Mouse (Mus musculus) heart, embryonic 15.5 days (tissue): ENCODE measurements around the gene Fars2. TPM values are rescaled to one million over a fixed set of nuclear protein-coding genes. Genes with fewer than 3 reads are reported as not detected.

ENCODE experiments used
- ATAC-seq: fragments of 200-750 bp; cut with Nextera tagmentation; replicated peaks from 2 replicates; pipeline ENCODE4 v1.8.0; 2017; ENCODE audit warnings: low read depth, moderate TSS enrichment; ENCODE audit not compliant: insufficient number of reproducible peaks, insufficient read depth, low FRiP score
- H3K27ac ChIP-seq: fragments of 300-500 bp; sonication (generic); 2 replicates; pipeline ENCODE4 v1.5.1; 2015; ENCODE audit warnings: mild to moderate bottlenecking, inconsistent platforms
- H3K27me3 ChIP-seq: fragments of 300-500 bp; sonication (generic); 2 replicates; pipeline ENCODE4 v1.6.1; 2015; ENCODE audit warnings: inconsistent platforms
- H3K36me3 ChIP-seq: fragments of 300-500 bp; sonication (generic); 2 replicates; pipeline ENCODE4 v1.6.1; 2015; ENCODE audit warnings: mild to moderate bottlenecking, inconsistent platforms
- H3K4me1 ChIP-seq: fragments of 300-500 bp; sonication (generic); replicated peaks from 2 replicates; pipeline ENCODE4 v1.6.1; 2015; ENCODE audit warnings: inconsistent platforms
- H3K4me2 ChIP-seq: fragments of 300-500 bp; sonication (generic); 2 replicates; pipeline ENCODE4 v1.6.1; 2015; ENCODE audit warnings: inconsistent platforms, mild to moderate bottlenecking, moderate library complexity
- H3K4me3 ChIP-seq: fragments of 300-500 bp; sonication (generic); 2 replicates; pipeline ENCODE4 v1.5.1; 2015; ENCODE audit warnings: mild to moderate bottlenecking, inconsistent platforms
- H3K9ac ChIP-seq: fragments of 300-500 bp; sonication (generic); 2 replicates; pipeline ENCODE4 v1.6.1; 2015; ENCODE audit warnings: mild to moderate bottlenecking, inconsistent platforms
- H3K9me3 ChIP-seq: fragments of 300-500 bp; sonication (generic); replicated peaks from 2 replicates; pipeline ENCODE4 v1.6.1; 2016; ENCODE audit warnings: inconsistent platforms
- WGBS: fragments of 180-500 bp; shearing (Covaris S2); methylation state at CpG from one replicate; pipeline ENCODE4 v1.1.7; 2015; ENCODE audit warnings: mixed read lengths; 5-methylcytosine and 5-hydroxymethylcytosine counted together
- polyA plus RNA-seq: library from polyadenylated mRNA; unstranded; fragments of >200 nt; fragmentation: Nextera tagmentation; extraction: Ambion mirVana; gene quantifications from 2 replicates; pipeline ENCODE4 v1.2.1, GENCODE M21; 2015

Fars2 gene
- polyA plus RNA-seq, 1 experiment from 2014 or later = 57.1 TPM

- ATAC-seq = no peak
- WGBS = 91% methylated on average over 1 of the region's 1 CpGs
- no peaks in the 10 kb centered on the region for H3K9me3 ChIP-seq
- no peaks in the 10 kb centered on the region for H3K36me3 ChIP-seq
- H3K27ac ChIP-seq = no peak overlapping the region
- H3K4me1 ChIP-seq = peaks cover 20% of the 10 kb centered on the region
- no peak overlapping the region for H3K9ac ChIP-seq
- no peak overlapping the region for H3K4me2 ChIP-seq
- H3K27me3 ChIP-seq = no peaks in the 10 kb centered on the region
- no peak overlapping the region for H3K4me3 ChIP-seq
Measured at GRCm38 (mm10) chr13:36530852-36531251, 413.6 kb downstream of the Fars2 start.

- H3K36me3 ChIP-seq = no peaks in the 10 kb centered on the region
- no peak overlapping the region for H3K9ac ChIP-seq
- 0 out of 2 replicates have a peak, but pooled peaks have one; percentile 33 for ATAC-seq
- peaks cover 20% of the 10 kb centered on the region for H3K4me1 ChIP-seq
- H3K4me3 ChIP-seq = no peak overlapping the region
- H3K9me3 ChIP-seq = no peaks in the 10 kb centered on the region
- H3K4me2 ChIP-seq = no peak overlapping the region
- 0 out of 2 replicates have a peak overlapping the region, but pooled peaks have one; percentile 38 for H3K27ac ChIP-seq
- no peaks in the 10 kb centered on the region for H3K27me3 ChIP-seq
- WGBS = 40% methylated on average over 3 of the region's 3 CpGs
Measured at GRCm38 (mm10) chr13:36531893-36532292, 414.7 kb downstream of the Fars2 start.

- H3K4me1 ChIP-seq = peaks cover 17% of the 10 kb centered on the region
- no peaks in the 10 kb centered on the region for H3K36me3 ChIP-seq
- no peaks in the 10 kb centered on the region for H3K27me3 ChIP-seq
- ATAC-seq = no peak
- H3K27ac ChIP-seq = no peak overlapping the region
- H3K4me2 ChIP-seq = no peak overlapping the region
- H3K9me3 ChIP-seq = no peaks in the 10 kb centered on the region
- H3K4me3 ChIP-seq = no peak overlapping the region
- 88% methylated on average over 5 of the region's 5 CpGs for WGBS
- H3K9ac ChIP-seq = no peak overlapping the region
Measured at GRCm38 (mm10) chr13:36533071-36533470, 415.9 kb downstream of the Fars2 start.

DNA sequence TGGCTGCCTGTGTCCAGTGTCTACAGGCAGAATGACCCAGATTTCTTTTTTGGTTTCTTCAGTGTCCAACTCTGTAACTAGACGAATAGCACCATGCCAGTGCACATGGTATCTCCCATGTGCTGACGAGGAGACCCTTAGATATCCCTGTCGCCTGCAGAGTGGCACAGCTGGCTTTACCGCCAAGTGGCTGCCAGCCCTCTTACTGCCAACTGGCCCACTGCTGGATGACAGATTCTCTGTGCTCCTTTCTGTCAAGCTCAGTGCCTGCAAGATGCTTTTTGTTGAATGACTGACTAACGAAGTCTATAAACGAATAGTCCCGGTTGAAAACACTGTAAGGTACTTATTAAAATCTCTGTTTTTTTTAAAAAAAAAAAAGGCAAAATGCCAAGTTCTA lies 416.3 kb downstream of the Fars2 start:
- Histone ChIP-seq H3K4me3 (no peak overlapping the region), H3K27ac (no peak overlapping the region), H3K4me1 (peaks cover 17% of the 10 kb centered on the region), H3K36me3 (no peaks in the 10 kb centered on the region), H3K27me3 (no peaks in the 10 kb centered on the region), H3K9me3 (no peaks in the 10 kb centered on the region), H3K9ac (no peak overlapping the region), H3K4me2 (no peak overlapping the region)
- ATAC-seq = no peak
- whole genome bisulfite sequencing = 66% methylated on average over 7 of the region's 7 CpGs

GRCm38 (mm10) chr13:36533966-36534540 lies 416.8 kb downstream of the Fars2 start:
- WGBS = 82% methylated on average over 8 of the region's 8 CpGs
- H3K9me3 ChIP-seq = no peaks in the 10 kb centered on the region
- no peak overlapping the region for H3K27ac ChIP-seq
- no peak overlapping the region for H3K9ac ChIP-seq
- no peak overlapping the region for H3K4me2 ChIP-seq
- ATAC-seq = no peak
- H3K27me3 ChIP-seq = no peaks in the 10 kb centered on the region
- no peak overlapping the region for H3K4me3 ChIP-seq
- H3K36me3 ChIP-seq = no peaks in the 10 kb centered on the region
- peaks cover 16% of the 10 kb centered on the region for H3K4me1 ChIP-seq

- no peaks in the 10 kb centered on the region for H3K9me3 ChIP-seq
- WGBS = 78% methylated on average over 3 of the region's 3 CpGs
- no peak overlapping the region for H3K4me2 ChIP-seq
- H3K36me3 ChIP-seq = no peaks in the 10 kb centered on the region
- no peaks in the 10 kb centered on the region for H3K27me3 ChIP-seq
- H3K4me1 ChIP-seq = 0 out of 2 replicates have a peak, but pooled peaks cover 8% of the 10 kb centered on the region
- no peak for ATAC-seq
- no peak overlapping the region for H3K27ac ChIP-seq
- no peak overlapping the region for H3K4me3 ChIP-seq
- no peak overlapping the region for H3K9ac ChIP-seq
Measured at GRCm38 (mm10) chr13:36537580-36537979, 420.4 kb downstream of the Fars2 start.

- Histone ChIP-seq H3K9me3 (no peaks in the 10 kb centered on the region), H3K36me3 (no peaks in the 10 kb centered on the region)
Measured at GRCm38 (mm10) chr13:36538385-36538784, 421.2 kb downstream of the Fars2 start.

GRCm38 (mm10) chr13:36540231-36540630 lies 423.0 kb downstream of the Fars2 start:
- 68% methylated on average over 10 of the region's 10 CpGs for WGBS
- Histone ChIP-seq H3K27ac (no peak overlapping the region), H3K9me3 (no peaks in the 10 kb centered on the region), H3K27me3 (no peaks in the 10 kb centered on the region), H3K36me3 (no peaks in the 10 kb centered on the region), H3K4me2 (no peak overlapping the region), H3K4me3 (no peak overlapping the region), H3K9ac (no peak overlapping the region), H3K4me1 (0 out of 2 replicates have a peak, but pooled peaks cover 8% of the 10 kb centered on the region)
- ATAC-seq = no peak

More at GRCm38 (mm10) chr13:36538385-36538784, 421.2 kb downstream of the Fars2 start:
- no peak overlapping the region for H3K4me3 ChIP-seq
- 0 out of 2 replicates have a peak, but pooled peaks cover 8% of the 10 kb centered on the region for H3K4me1 ChIP-seq
- no peak overlapping the region for H3K27ac ChIP-seq
- 50% methylated on average over 2 of the region's 2 CpGs for WGBS
- H3K4me2 ChIP-seq = no peak overlapping the region
- no peak overlapping the region for H3K9ac ChIP-seq
- ATAC-seq = no peak
- no peaks in the 10 kb centered on the region for H3K27me3 ChIP-seq

DNA sequence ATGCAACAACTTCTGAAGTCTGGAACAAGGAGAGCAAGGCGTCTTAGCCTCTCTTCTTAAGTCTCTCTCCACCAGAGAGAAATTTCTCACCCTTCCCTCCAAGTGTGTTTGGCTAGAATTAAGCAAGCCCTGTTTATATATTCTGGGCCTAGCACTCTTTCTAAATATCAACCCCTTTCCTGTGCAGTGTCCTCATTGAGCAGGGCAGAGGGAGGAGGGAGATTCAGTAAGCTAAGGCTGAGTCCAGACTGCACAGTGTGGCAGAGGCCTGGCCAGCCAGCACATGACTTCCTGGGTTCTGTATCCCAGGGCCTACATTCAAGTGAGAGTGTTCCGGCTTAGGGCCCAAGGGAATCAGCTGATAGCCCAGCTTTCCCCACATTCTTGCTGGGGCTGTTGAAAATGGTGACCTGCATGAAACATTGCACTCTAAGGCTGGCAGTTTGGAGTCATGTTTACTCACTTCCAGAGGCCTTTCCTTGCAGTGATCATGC lies 424.1 kb downstream of the Fars2 start:
- Histone ChIP-seq H3K4me1 (0 out of 2 replicates have a peak, but pooled peaks cover 5% of the 10 kb centered on the region), H3K9me3 (no peaks in the 10 kb centered on the region), H3K27ac (no peak overlapping the region), H3K4me2 (no peak overlapping the region), H3K4me3 (no peak overlapping the region), H3K27me3 (no peaks in the 10 kb centered on the region), H3K36me3 (no peaks in the 10 kb centered on the region), H3K9ac (no peak overlapping the region)
- ATAC-seq = no peak
- 69% methylated on average over 2 of the region's 2 CpGs for WGBS

DNA sequence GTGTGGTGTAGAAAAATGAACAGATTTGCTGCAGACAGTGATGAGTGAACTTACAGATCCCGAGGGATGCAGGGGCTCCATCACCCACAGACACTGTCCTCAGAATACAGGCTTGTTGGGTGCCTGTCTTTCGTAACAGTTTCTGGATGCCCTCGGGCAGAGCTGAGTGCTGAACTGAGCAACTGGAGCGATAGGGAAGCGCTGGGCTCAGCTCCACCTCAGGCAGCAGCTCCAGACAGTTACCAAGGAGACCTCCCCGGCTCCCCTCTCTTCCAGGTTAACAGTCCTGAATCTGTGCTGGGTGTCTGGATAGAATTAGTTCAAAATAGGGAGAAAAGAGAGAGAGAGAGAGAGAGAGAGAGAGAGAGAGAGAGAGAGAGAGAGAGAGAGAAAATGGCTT lies 433.5 kb downstream of the Fars2 start:
- 48% methylated on average over 6 of the region's 6 CpGs for WGBS
- H3K4me1 ChIP-seq = no peaks in the 10 kb centered on the region
- H3K4me3 ChIP-seq = no peak overlapping the region
- H3K27ac ChIP-seq = no peak overlapping the region
- ATAC-seq = no peak
- H3K27me3 ChIP-seq = no peaks in the 10 kb centered on the region
- H3K9me3 ChIP-seq = no peaks in the 10 kb centered on the region
- no peaks in the 10 kb centered on the region for H3K36me3 ChIP-seq
- H3K9ac ChIP-seq = no peak overlapping the region
- H3K4me2 ChIP-seq = no peak overlapping the region

DNA sequence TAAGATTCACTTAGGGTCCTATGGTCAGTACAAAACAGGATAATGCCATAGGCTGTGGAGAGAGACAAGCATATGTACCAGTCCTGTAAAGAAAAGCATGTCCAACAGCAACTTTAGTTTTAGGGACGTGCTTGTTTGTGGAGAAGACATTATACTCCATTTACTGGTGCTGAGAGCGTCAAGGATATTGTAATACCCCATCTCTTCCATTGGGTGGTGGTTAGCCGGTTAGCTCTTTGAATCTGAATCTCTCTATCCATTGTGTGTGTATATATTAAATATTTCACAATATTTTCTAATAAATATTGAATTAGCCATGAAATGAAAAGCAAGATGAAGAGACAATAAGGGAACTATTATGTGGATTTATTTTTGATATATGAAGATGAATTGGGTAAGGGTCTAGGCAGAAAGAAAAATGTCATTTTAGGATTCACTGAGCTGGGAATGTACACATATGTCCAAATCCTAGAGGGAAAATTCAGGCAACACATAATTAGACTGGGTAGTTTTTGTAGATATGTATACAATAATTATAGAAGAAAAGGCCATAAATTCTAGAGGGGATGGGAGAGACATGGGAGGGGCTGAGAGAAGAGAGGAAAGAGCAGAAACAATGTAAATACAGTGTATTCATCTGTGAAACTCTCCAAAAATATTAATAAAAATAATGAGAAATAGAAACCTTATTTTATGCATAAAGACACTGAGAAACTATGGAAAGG lies 435.5 kb downstream of the Fars2 start:
- Histone ChIP-seq H3K4me1 (no peaks in the 10 kb centered on the region), H3K36me3 (no peaks in the 10 kb centered on the region), H3K27ac (no peak overlapping the region), H3K9ac (no peak overlapping the region), H3K9me3 (no peaks in the 10 kb centered on the region), H3K4me2 (no peak overlapping the region), H3K4me3 (no peak overlapping the region), H3K27me3 (no peaks in the 10 kb centered on the region)
- no peak for ATAC-seq
- 72% methylated on average over 3 of the region's 3 CpGs for WGBS
